Mouse (Mus musculus) frontal cortex, adult (tissue): ENCODE results near the gene Acads.
"Not testable (repeated sequence)": the region's sequence is repeated elsewhere in the genome, so short reads cannot be mapped to it uniquely, and the experiment has no call there.

ENCODE experiments used
- ATAC-seq: cut with Nextera tagmentation; 2 replicates; pipeline ENCODE4 v1.9.2; 2017; ENCODE audit warnings: mild to moderate bottlenecking, moderate library complexity, mixed read lengths; ENCODE audit not compliant: low TSS enrichment

Acads gene

GRCm38 (mm10) chr5:115118961-115119570 is at the start of gene Acads:
Gene Acads (minus strand): TSS chr5:115119346.
- ATAC-seq = 0 out of 2 replicates have a peak, but pooled peaks have one; percentile 36

- no peak for ATAC-seq
Observed at GRCm38 (mm10) chr5:115167396-115167795, 48.2 kb upstream of the Acads start.

DNA sequence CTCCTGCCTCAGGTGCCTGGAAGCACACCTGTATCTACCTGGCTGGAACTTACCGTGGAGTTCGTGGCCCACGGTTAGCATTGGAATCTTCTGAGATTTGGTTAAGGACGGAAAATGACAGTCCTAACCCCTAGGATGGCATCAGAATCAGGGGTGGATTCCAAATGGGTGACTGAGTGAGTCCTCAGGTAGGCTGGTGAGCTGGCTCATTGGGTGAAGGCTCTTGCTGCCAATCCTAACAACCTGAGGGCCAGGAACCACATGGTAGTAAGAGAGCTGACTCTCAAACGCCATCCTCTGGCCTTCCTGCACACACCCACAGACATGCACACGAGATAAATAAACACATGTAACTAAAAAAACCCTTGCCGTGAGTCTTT is 47.7 kb upstream of the Acads start:
- ATAC-seq = no peak

DNA sequence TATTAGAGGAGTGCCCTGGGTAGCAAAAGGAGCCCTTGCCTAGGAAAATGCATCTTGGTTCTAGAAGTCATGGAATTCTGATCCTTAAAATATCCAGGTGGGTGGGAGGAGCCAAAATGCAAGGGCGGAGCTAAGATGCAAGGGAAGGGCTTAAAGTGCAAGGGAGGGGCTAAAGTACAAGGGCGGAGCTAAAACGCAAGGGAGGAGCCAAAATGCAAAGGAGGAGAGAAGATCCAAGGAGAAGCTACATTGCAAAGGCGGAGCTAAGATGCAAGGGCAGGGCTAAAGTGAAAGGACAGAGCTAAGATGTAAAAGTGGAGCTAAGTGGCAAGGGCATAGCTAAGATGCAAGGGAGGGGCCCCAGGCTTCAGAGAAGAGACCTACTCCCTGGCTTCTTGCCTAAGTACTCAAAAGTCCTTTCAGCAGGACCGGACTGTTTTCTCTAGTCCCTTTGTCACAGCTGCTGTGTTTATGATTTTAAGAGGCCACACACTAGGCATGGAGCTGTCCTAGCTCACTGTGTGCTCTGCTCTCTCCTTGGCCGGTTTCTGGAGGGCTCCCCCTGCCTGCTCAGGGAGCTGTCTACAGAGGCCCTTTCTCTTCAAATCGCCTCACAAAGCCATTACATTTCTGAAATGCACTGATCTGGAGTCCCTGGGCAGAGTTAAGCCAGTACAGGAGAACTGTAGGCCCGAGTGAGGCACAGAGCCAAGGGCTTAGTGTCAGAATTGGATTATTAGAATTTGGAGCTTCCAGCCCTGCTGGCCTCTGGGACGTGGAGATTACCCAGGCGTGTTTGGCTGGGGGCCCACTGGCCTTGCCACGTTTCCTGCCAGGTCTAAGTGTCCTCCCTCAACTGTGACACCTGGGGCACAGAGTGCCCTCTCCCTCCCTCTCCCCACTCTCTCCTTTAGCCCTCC is 47.0 kb upstream of the Acads start:
- ATAC-seq = no peak

- ATAC-seq = no peak
Observed at GRCm38 (mm10) chr5:115165351-115165750, 46.2 kb upstream of the Acads start.

- ATAC-seq = not testable (repeated sequence)
Observed at GRCm38 (mm10) chr5:115164446-115164845, 45.3 kb upstream of the Acads start.

GRCm38 (mm10) chr5:115163563-115163962 is 44.4 kb upstream of the Acads start:
- ATAC-seq = 0 out of 2 replicates have a peak, but pooled peaks have one; percentile 10

GRCm38 (mm10) chr5:115161940-115162279 is 42.8 kb upstream of the Acads start:
- ATAC-seq = not testable (repeated sequence)

GRCm38 (mm10) chr5:115161064-115161939 is 42.2 kb upstream of the Acads start:
- ATAC-seq = no peak

GRCm38 (mm10) chr5:115160655-115161054 is 41.5 kb upstream of the Acads start:
- no peak for ATAC-seq

GRCm38 (mm10) chr5:115159165-115159564 is 40.0 kb upstream of the Acads start:
- ATAC-seq = no peak

DNA sequence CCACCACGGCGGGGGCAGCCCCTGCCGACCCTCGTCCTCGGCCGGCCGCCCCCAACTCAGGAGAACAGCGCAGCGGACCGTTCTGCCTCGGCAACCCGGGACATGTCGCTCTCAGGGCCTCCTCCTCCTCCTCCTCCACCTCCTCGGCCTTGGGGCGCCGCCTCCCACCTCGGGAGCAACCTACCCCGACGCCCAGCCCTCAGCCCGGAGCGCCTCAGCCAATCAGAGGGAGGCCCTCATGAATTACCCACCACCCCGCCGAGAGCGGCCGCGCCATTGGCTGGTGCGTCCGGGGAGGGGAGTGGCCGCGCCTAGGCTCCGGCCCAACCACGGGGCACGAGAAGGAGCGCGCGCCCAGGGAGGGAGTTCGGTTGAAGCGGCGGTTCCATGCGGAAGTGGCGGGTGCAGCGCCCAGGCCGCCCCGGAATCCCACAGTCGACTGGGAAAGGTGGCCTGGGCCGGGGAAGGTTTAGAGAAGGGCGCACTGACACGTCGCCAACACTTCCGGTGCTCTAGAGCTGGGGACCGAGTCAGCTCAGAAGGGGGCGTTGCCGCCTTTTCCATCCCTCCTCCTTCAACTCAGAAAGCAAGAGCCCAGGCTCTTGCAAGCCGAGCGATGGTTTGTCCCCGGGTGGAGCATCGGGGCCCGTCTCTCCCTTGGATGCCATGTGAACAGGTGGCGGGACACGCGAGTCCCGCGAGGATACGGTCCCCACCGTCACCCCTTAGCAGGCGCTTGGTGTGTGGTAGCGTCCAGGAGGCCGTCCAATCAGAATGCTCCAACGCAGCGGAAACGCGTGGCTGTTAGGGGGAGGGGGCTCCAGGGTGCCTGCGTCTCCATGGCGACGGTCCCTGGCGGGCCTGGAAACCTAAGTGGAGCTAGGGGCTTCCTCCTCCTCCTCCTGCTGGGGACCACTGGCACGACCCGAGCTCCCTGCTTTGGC is 39.2 kb upstream of the Acads start, which contains the start of gene Mlec:
Mlec (minus strand) TSS at position 140 of the 944 bp plus-strand sequence.
- peak; percentile 91 for ATAC-seq

DNA sequence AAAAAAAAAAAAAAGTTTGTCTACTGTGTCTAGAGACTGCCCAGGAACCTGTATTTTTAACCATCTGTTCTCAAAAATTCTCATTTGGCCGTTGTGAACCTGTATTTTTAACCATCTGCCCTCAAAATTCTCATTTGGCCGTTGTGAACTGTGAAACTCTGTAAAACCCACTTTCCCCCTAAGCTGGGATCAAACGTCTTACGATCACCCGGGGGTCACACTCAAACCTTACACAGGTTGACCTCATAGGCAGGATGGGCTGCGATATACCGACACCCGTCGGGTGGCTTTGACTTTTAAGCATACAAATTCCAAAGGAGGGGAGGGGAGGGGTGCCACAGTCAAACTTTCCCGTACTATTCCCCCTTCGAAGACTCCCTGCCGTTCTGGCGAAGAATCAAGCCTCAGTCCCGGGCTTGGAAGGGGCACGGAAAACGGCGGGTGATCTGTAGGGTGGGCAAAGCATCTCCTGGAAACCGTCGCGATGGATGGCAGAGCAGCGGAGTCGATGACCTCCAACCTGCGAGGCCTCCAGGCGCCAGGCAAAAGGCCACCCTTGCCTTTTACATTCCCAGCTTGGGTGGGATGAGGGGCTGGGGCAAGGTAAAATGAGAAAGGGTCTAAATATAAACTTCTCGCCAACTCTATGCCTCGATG is 37.9 kb upstream of the Acads start:
- no peak for ATAC-seq

- ATAC-seq = no peak
Observed at GRCm38 (mm10) chr5:115156401-115156800, 37.3 kb upstream of the Acads start.

- ATAC-seq = no peak
Observed at GRCm38 (mm10) chr5:115155831-115156230, 36.7 kb upstream of the Acads start.

GRCm38 (mm10) chr5:115155156-115155631 is 36.0 kb upstream of the Acads start:
- no peak for ATAC-seq

- ATAC-seq = no peak
Observed at GRCm38 (mm10) chr5:115152132-115152956, 33.2 kb upstream of the Acads start.

- ATAC-seq = no peak
Observed at GRCm38 (mm10) chr5:115151457-115151856, 32.3 kb upstream of the Acads start.

GRCm38 (mm10) chr5:115150991-115151390 is 31.8 kb upstream of the Acads start:
- ATAC-seq = no peak
